Mouse (Mus musculus): ENCODE data around the gene Slc12a9. TPM values are rescaled to one million over a fixed set of nuclear protein-coding genes. Genes with fewer than 3 reads are reported as not detected.

The Slc12a9 gene
- total and polyA plus RNA-seq, 3 experiments = 3.0 to 11.1 (median 7.9) TPM

- dilution Hi-C loops (cut with MboI; ENCODE audit: extremely low pct_ligation_motif_present, extremely low pct_unique_long_range_greater_than_20kb, low sequenced_read_pairs) (no loop called here), in situ Hi-C loops (cut with MboI; ENCODE audit: low pct_ligation_motif_present, low pct_unique_long_range_greater_than_20kb, low sequenced_read_pairs) (no loop called here)
- peak overlapping the region; percentile 48 for H3K4me2 ChIP-seq (ENCODE audit: insufficient read depth, low read depth, poor library complexity, severe bottlenecking)
- peaks cover 20% of the 10 kb centered on the region for H3K27me3 ChIP-seq (replicated peaks)
- H3K9ac ChIP-seq (ENCODE audit: insufficient read depth, low read depth) = peak overlapping the region; percentile 73; the same call in 1 of the 2 replicates
- H3K36me3 ChIP-seq (replicated peaks in 1 of 2; ENCODE audit: control insufficient read depth in 1 of 2, insufficient read depth in 1 of 2, low read length in 1 of 2) = peaks cover 35 to 37% of the 10 kb centered on the region in 2 experiments
- peaks cover 11 to 43% of the 10 kb centered on the region in 2 experiments; a peak in 3 of 4 replicates for H3K4me1 ChIP-seq (ENCODE audit: control insufficient read depth in 1 of 2, insufficient read depth in 2 of 2)
- peak; percentile 66 for DNase-seq (ENCODE audit: extremely low read depth)
- H3K27ac ChIP-seq (ENCODE audit: insufficient read depth, low read depth) = no peak overlapping the region
- no peaks in the 10 kb centered on the region for H3K79me2 ChIP-seq (replicated peaks; ENCODE audit: control insufficient read depth, extremely low read depth, insufficient read depth, poor library complexity, severe bottlenecking)
- TF ChIP-seq POLR2A (IDR thresholded peaks at IDR 0.05; ENCODE audit: low read depth, low read length) = peak; percentile 75
- TF ChIP-seq RCOR1 (conservative IDR thresholded peaks at IDR 0.05; ENCODE audit: low read depth, low read length) = no peak
- TF ChIP-seq TBP (conservative IDR thresholded peaks at IDR 0.05; ENCODE audit: low read depth, low read length) = peak; percentile 68
- peak; percentile 72 for TF ChIP-seq NELFE (IDR thresholded peaks at IDR 0.05; ENCODE audit: low read depth, low read length)
- TF ChIP-seq BHLHE40 (IDR thresholded peaks at IDR 0.05; ENCODE audit: low read depth, low read length) = no peak
- peak; percentile 15; the same call in 1 of the 2 replicates for TF ChIP-seq HCFC1 (IDR thresholded peaks at IDR 0.05; ENCODE audit: low read depth, low read length)
- no peak for TF ChIP-seq RAD21 (IDR thresholded peaks at IDR 0.05; ENCODE audit: low read depth, low read length)
- no peak; the same call in 1 of the 2 replicates for TF ChIP-seq IRF4 (IDR thresholded peaks at IDR 0.05; ENCODE audit: low read depth, low read length)
- no peak for TF ChIP-seq JUND (conservative IDR thresholded peaks at IDR 0.05; ENCODE audit: low read depth, low read length)
- TF ChIP-seq NRF1 (IDR thresholded peaks at IDR 0.05; ENCODE audit: low read depth, low read length) = peak; percentile 41; the same call in 1 of the 2 replicates
- TF ChIP-seq ZNF384 (IDR thresholded peaks at IDR 0.05; ENCODE audit: low read depth, low read length) = no peak; the same call in 1 of the 2 replicates
- TF ChIP-seq ELF1 (IDR thresholded peaks at IDR 0.05; ENCODE audit: low read depth, low read length) = peak; percentile 45; the same call in 1 of the 2 replicates
- no peaks in the 10 kb centered on the region for H3K9me3 ChIP-seq (replicated peaks; ENCODE audit: low read length)
- peak overlapping the region; percentile 56 to 72 (median 71) for H3K4me3 ChIP-seq (replicated peaks in 1 of 3; ENCODE audit: low read depth in 2 of 3, low read length in 2 of 3, poor library complexity in 1 of 3)
Observed at GRCm38 (mm10) chr5:137293282-137293681, 40.1 kb downstream of the Slc12a9 start.

GRCm38 (mm10) chr5:137291381-137291926, 41.9 kb downstream of the Slc12a9 start:
- in situ Hi-C loops (cut with MboI; ENCODE audit: low pct_ligation_motif_present, low pct_unique_long_range_greater_than_20kb, low sequenced_read_pairs) (no loop called here), dilution Hi-C loops (cut with MboI; ENCODE audit: extremely low pct_ligation_motif_present, extremely low pct_unique_long_range_greater_than_20kb, low sequenced_read_pairs) (no loop called here)
- peaks cover 16 to 18% of the 10 kb centered on the region in 2 experiments for H3K36me3 ChIP-seq (replicated peaks in 1 of 2; ENCODE audit: control insufficient read depth in 1 of 2, insufficient read depth in 1 of 2, low read length in 1 of 2)
- H3K9ac ChIP-seq (ENCODE audit: insufficient read depth, low read depth) = no peak overlapping the region
- H3K9me3 ChIP-seq (replicated peaks; ENCODE audit: low read length) = no peaks in the 10 kb centered on the region
- H3K4me2 ChIP-seq (ENCODE audit: insufficient read depth, low read depth, poor library complexity, severe bottlenecking) = no peak overlapping the region
- no peak for DNase-seq (ENCODE audit: extremely low read depth)
- H3K4me1 ChIP-seq (ENCODE audit: control insufficient read depth in 1 of 2, insufficient read depth in 2 of 2) = peaks cover 17 to 53% of the 10 kb centered on the region in 2 experiments; a peak in 3 of 4 replicates
- peaks cover 33% of the 10 kb centered on the region for H3K27me3 ChIP-seq (replicated peaks)
- H3K4me3 ChIP-seq (replicated peaks in 1 of 3; ENCODE audit: low read depth in 2 of 3, low read length in 2 of 3, poor library complexity in 1 of 3) = no peak overlapping the region
- no peaks in the 10 kb centered on the region for H3K79me2 ChIP-seq (replicated peaks; ENCODE audit: control insufficient read depth, extremely low read depth, insufficient read depth, poor library complexity, severe bottlenecking)
- TF ChIP-seq CTCF (conservative IDR thresholded peaks at IDR 0.05 in 1 of 2, IDR thresholded peaks at IDR 0.05 in 1 of 2; ENCODE audit: low read depth in 2 of 2, low read length in 2 of 2) (no peak), RCOR1 (conservative IDR thresholded peaks at IDR 0.05; ENCODE audit: low read depth, low read length) (no peak), BHLHE40 (IDR thresholded peaks at IDR 0.05; ENCODE audit: low read depth, low read length) (no peak), TBP (conservative IDR thresholded peaks at IDR 0.05; ENCODE audit: low read depth, low read length) (no peak), CHD1 (IDR thresholded peaks at IDR 0.05; ENCODE audit: low read depth, low read length) (no peak), TCF12 (IDR thresholded peaks at IDR 0.05; ENCODE audit: low read depth, low read length) (no peak), MXI1 (IDR thresholded peaks at IDR 0.05; ENCODE audit: low read depth, low read length) (no peak), MAFK (IDR thresholded peaks at IDR 0.05; ENCODE audit: insufficient replicate concordance, low read length) (no peak), NELFE (IDR thresholded peaks at IDR 0.05; ENCODE audit: low read depth, low read length) (no peak), JUND (conservative IDR thresholded peaks at IDR 0.05; ENCODE audit: low read depth, low read length) (no peak), E2F4 (IDR thresholded peaks at IDR 0.05; ENCODE audit: insufficient replicate concordance, low read depth, low read length) (no peak)
- H3K27ac ChIP-seq (ENCODE audit: insufficient read depth, low read depth) = no peak overlapping the region
